Mouse (Mus musculus) liver, postnatal 0 days (tissue): ENCODE measurements around the gene Fnip2. TPM values are rescaled to one million over a fixed set of nuclear protein-coding genes. Genes with fewer than 3 reads are reported as not detected.

Source experiments
- ATAC-seq: fragments of 200-750 bp; cut with Nextera tagmentation; 2 replicates; pipeline ENCODE4 v1.8.0; 2017; ENCODE audit warnings: mild to moderate bottlenecking, moderate library complexity
- DNase-seq: peaks from one replicate; pipeline ENCODE4 v3.0.0-alpha.2; 2016
- H3K27ac ChIP-seq: fragments of 300-500 bp; sonication (generic); 2 replicates; pipeline ENCODE4 v1.5.1; 2014; ENCODE audit warnings: antibody characterized with exemption, moderate library complexity, mild to moderate bottlenecking, low read depth
- H3K27me3 ChIP-seq: fragments of 300-500 bp; sonication (generic); 2 replicates; pipeline ENCODE4 v1.6.1; 2014; ENCODE audit warnings: low read length, control low read depth, mixed read lengths; ENCODE audit not compliant: insufficient read depth
- H3K36me3 ChIP-seq: fragments of 300-500 bp; sonication (generic); replicated peaks from 2 replicates; pipeline ENCODE4 v1.6.1; 2014; ENCODE audit warnings: mild to moderate bottlenecking, control low read depth, low read length, moderate library complexity, mixed read lengths; ENCODE audit not compliant: insufficient read depth
- H3K4me1 ChIP-seq: fragments of 300-500 bp; sonication (generic); 2 replicates; pipeline ENCODE4 v1.6.1; 2014; ENCODE audit warnings: antibody characterized with exemption, mild to moderate bottlenecking, control low read depth; ENCODE audit not compliant: insufficient read depth
- H3K4me2 ChIP-seq: fragments of 300-500 bp; sonication (generic); 2 replicates; pipeline ENCODE4 v1.6.1; 2014; ENCODE audit warnings: low read depth, mild to moderate bottlenecking, low read length, moderate library complexity, mixed read lengths
- H3K4me3 ChIP-seq: fragments of 300-500 bp; sonication (generic); 2 replicates; pipeline ENCODE4 v1.5.1; 2014; ENCODE audit warnings: low read depth, low read length
- H3K9ac ChIP-seq: fragments of 300-500 bp; sonication (generic); replicated peaks from 2 replicates; pipeline ENCODE4 v1.6.1; 2014; ENCODE audit warnings: mild to moderate bottlenecking, moderate library complexity
- H3K9me3 ChIP-seq: fragments of 300-500 bp; sonication (generic); 2 replicates; pipeline ENCODE4 v1.6.1; 2016; ENCODE audit warnings: mild to moderate bottlenecking, control low read depth, low read length, mixed read lengths
- CTCF ChIP-seq: sonication (generic); IDR thresholded peaks from 2 replicates; pipeline ENCODE4 v1.5.1; 2016; ENCODE audit warnings: antibody characterized with exemption, low read depth
- EP300 ChIP-seq: IDR thresholded peaks from 2 replicates; pipeline ENCODE4 v1.6.1; 2016; ENCODE audit warnings: antibody characterized with exemption, low read depth, mild to moderate bottlenecking
- whole genome bisulfite sequencing: fragments of 180-500 bp; shearing (Covaris S2); extraction: QIAGEN DNeasy Blood & Tissue Kit; methylation state at CpG from one replicate; pipeline ENCODE4 v1.1.7; 2014; ENCODE audit not compliant: insufficient replicate concordance; 5-methylcytosine and 5-hydroxymethylcytosine counted together
- polyA plus RNA-seq: library from polyadenylated mRNA; unstranded; fragments of >200 nt; fragmentation: Nextera tagmentation; extraction: Ambion mirVana; gene quantifications from 2 replicates; pipeline ENCODE4 v1.2.1, GENCODE M21; 2015

Gene Fnip2
- polyA plus RNA-seq, 1 experiment from 2014 or later: 3.0 TPM

GRCm38 (mm10) chr3:79478880-79479279, 88.7 kb downstream of the Fnip2 start:
- no peaks in the 10 kb centered on the region for H3K9me3 ChIP-seq
- H3K4me3 ChIP-seq: no peak overlapping the region
- no peaks in the 10 kb centered on the region for H3K27me3 ChIP-seq
- DNase-seq: no peak
- no peak overlapping the region for H3K9ac ChIP-seq
- ATAC-seq: peak; percentile 38; the same call in 1 of the 2 replicates
- peaks cover 40% of the 10 kb centered on the region for H3K36me3 ChIP-seq
- no peaks in the 10 kb centered on the region for H3K4me1 ChIP-seq
- no peak overlapping the region for H3K27ac ChIP-seq
- no peak for TF ChIP-seq EP300
- TF ChIP-seq CTCF: no peak
- H3K4me2 ChIP-seq: no peak overlapping the region
- 52% methylated on average over 4 of the region's 4 CpGs for WGBS

- TF ChIP-seq CTCF (no peak), EP300 (peak; percentile 49; the same call in 1 of the 2 replicates)
- Histone ChIP-seq H3K9me3 (no peaks in the 10 kb centered on the region), H3K27ac (no peak overlapping the region), H3K4me3 (no peak overlapping the region), H3K4me2 (no peak overlapping the region), H3K4me1 (no peaks in the 10 kb centered on the region), H3K36me3 (peaks cover 40% of the 10 kb centered on the region), H3K9ac (no peak overlapping the region), H3K27me3 (no peaks in the 10 kb centered on the region)
- DNase-seq (no peak), ATAC-seq (peak; percentile 45)
- WGBS: 47% methylated on average over 8 of the region's 8 CpGs
Measured at GRCm38 (mm10) chr3:79478400-79478799, 89.2 kb downstream of the Fnip2 start.

- H3K27ac ChIP-seq: no peak overlapping the region
- H3K4me3 ChIP-seq: no peak overlapping the region
- H3K9me3 ChIP-seq: no peaks in the 10 kb centered on the region
- DNase-seq: no peak
- TF ChIP-seq CTCF (no peak), EP300 (no peak)
- H3K4me1 ChIP-seq: no peaks in the 10 kb centered on the region
- no peaks in the 10 kb centered on the region for H3K27me3 ChIP-seq
- 78% methylated on average over 2 of the region's 2 CpGs for WGBS
- no peak for ATAC-seq
- no peak overlapping the region for H3K4me2 ChIP-seq
- no peak overlapping the region for H3K9ac ChIP-seq
- H3K36me3 ChIP-seq: peaks cover 30% of the 10 kb centered on the region
Measured at GRCm38 (mm10) chr3:79475980-79476379, 91.6 kb downstream of the Fnip2 start.

- no peak overlapping the region for H3K4me3 ChIP-seq
- no peak overlapping the region for H3K27ac ChIP-seq
- H3K36me3 ChIP-seq: peaks cover 22% of the 10 kb centered on the region
- H3K4me2 ChIP-seq: no peak overlapping the region
- no peak overlapping the region for H3K9ac ChIP-seq
- TF ChIP-seq EP300 (no peak), CTCF (no peak)
- H3K4me1 ChIP-seq: no peaks in the 10 kb centered on the region
- ATAC-seq (no peak), DNase-seq (no peak)
- no peaks in the 10 kb centered on the region for H3K27me3 ChIP-seq
- 90% methylated on average over 4 of the region's 4 CpGs for WGBS
- H3K9me3 ChIP-seq: no peaks in the 10 kb centered on the region
Measured at GRCm38 (mm10) chr3:79474911-79475310, 92.7 kb downstream of the Fnip2 start.

- no peak for DNase-seq
- TF ChIP-seq CTCF (no peak), EP300 (no peak)
- Histone ChIP-seq H3K9me3 (no peaks in the 10 kb centered on the region), H3K4me1 (no peaks in the 10 kb centered on the region), H3K36me3 (peaks cover 21% of the 10 kb centered on the region; the same call in 1 of the 2 replicates), H3K9ac (no peak overlapping the region), H3K4me2 (no peak overlapping the region), H3K27ac (no peak overlapping the region), H3K4me3 (no peak overlapping the region), H3K27me3 (no peaks in the 10 kb centered on the region)
- 85% methylated on average over 5 of the region's 5 CpGs for WGBS
- ATAC-seq: no peak
Measured at GRCm38 (mm10) chr3:79472362-79472761, 95.2 kb downstream of the Fnip2 start.

GRCm38 (mm10) chr3:79469440-79469839, 98.2 kb downstream of the Fnip2 start:
- no peak overlapping the region for H3K27ac ChIP-seq
- H3K4me1 ChIP-seq: no peaks in the 10 kb centered on the region
- H3K4me2 ChIP-seq: no peak overlapping the region
- no peak for TF ChIP-seq CTCF
- TF ChIP-seq EP300: no peak
- peaks cover 34% of the 10 kb centered on the region for H3K36me3 ChIP-seq
- no peak overlapping the region for H3K4me3 ChIP-seq
- no peak for DNase-seq
- no peaks in the 10 kb centered on the region for H3K9me3 ChIP-seq
- ATAC-seq: no peak
- no peaks in the 10 kb centered on the region for H3K27me3 ChIP-seq
- WGBS: 91% methylated on average over 5 of the region's 5 CpGs
- no peak overlapping the region for H3K9ac ChIP-seq

GRCm38 (mm10) chr3:79458651-79459275, 108.8 kb downstream of the Fnip2 start:
- Histone ChIP-seq H3K9me3 (no peaks in the 10 kb centered on the region), H3K4me2 (no peak overlapping the region), H3K36me3 (peaks cover 40% of the 10 kb centered on the region), H3K27me3 (no peaks in the 10 kb centered on the region), H3K4me1 (no peaks in the 10 kb centered on the region), H3K27ac (no peak overlapping the region), H3K4me3 (no peak overlapping the region), H3K9ac (no peak overlapping the region)
- WGBS: 81% methylated on average over 14 of the region's 14 CpGs
- ATAC-seq (no peak), DNase-seq (no peak)
- TF ChIP-seq EP300: no peak
- TF ChIP-seq CTCF: no peak
